Mouse (Mus musculus) megakaryocyte, embryonic 14.5 days (primary cell): Measurements from ENCODE around the gene Olfr598.
"Not testable (repeated sequence)": the region's sequence is repeated elsewhere in the genome, so short reads cannot be mapped to it uniquely, and the experiment has no call there.

Experiments used
- FLI1 ChIP-seq: IDR thresholded peaks from 2 replicates; pipeline ENCODE4 v1.6.1; 2012; ENCODE audit warnings: low read length, inconsistent platforms, mixed read lengths
- GATA1 ChIP-seq: IDR thresholded peaks from 3 replicates; pipeline ENCODE4 v1.6.1; 2012; ENCODE audit warnings: mixed read lengths, low read length, inconsistent platforms, borderline replicate concordance

DNA sequence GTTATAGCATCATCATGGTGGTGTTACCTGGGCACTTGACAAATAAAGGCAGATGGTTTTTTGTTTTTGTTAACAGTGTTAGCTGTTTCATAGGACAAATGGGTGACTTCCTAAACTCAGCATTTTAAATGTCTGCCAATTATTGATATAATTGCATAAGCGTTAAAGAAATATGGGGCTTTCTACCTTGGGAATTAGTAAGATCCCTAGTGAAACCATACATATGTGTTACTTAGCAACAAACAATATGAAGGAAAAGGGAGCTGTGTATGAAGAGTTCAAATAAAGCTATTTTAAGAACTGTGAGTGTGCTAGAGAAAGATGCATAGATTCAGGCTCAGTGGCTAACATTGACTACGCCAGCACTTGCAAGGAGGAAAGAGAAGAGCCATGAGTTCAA, 7.4 kb upstream of the Olfr598 start, which contains the start of gene Olfr597:
- TF ChIP-seq GATA1, FLI1: not testable (repeated sequence)
